Mouse (Mus musculus) stomach, embryonic 14.5 days (tissue): Measurements from ENCODE around the gene Lamp2. TPM values are rescaled to one million over a fixed set of nuclear protein-coding genes. Genes with fewer than 3 reads are reported as not detected.

ENCODE experiments used
- polyA plus RNA-seq: library from polyadenylated mRNA; unstranded; fragments of >200 nt; fragmentation: Nextera tagmentation; extraction: Ambion mirVana; gene quantifications from 2 replicates; pipeline ENCODE4 v1.2.1, GENCODE M21; 2014

The Lamp2 gene
- polyA plus RNA-seq, 1 experiment from 2014 or later, result 173 TPM

Other genes starting within 250 kb of the Lamp2 start
- gene Tmem255a, start 204.0 kb downstream of the Lamp2 start, polyA plus RNA-seq, result 40.7 and 41.0 TPM in 2 replicates
- not detected in 2 replicates for gene Atp1b4, start 140.3 kb downstream of the Lamp2 start, polyA plus RNA-seq
- gene Cul4b, start 119.7 kb upstream of the Lamp2 start, polyA plus RNA-seq, result 37.3 and 38.5 TPM in 2 replicates
- gene Mcts1, start 144.1 kb upstream of the Lamp2 start, polyA plus RNA-seq, result 94.3 and 95.9 TPM in 2 replicates
- gene C1galt1c1, start 178.6 kb upstream of the Lamp2 start, polyA plus RNA-seq, result 31.9 and 37.5 TPM in 2 replicates